Mouse (Mus musculus) heart, adult 11 months (tissue): ENCODE data around the gene U2af2.

Experiments
- DNase-seq: peaks from one replicate; pipeline ENCODE4 v3.0.0; 2022

U2af2 gene

DNA sequence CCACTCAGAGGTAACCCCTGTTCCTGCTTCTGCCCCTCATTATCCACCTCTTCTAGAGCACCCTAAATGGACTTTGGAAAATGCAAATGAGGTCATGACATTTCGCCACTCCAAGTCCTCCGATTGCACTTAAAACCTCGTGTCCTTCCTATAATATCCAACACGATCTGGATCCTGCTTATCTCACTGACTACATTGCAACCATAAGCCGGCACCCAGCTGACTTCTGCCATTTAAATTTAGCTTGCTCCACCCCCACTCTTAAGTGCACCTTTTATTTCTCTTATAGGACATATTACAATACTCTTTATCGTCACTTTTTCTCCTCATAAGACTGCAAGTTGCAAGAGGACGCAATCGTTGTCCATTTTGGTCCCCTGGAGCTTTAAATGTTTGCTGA, 24.5 kb upstream of the U2af2 start:
- DNase-seq, result peak; percentile 87

DNA sequence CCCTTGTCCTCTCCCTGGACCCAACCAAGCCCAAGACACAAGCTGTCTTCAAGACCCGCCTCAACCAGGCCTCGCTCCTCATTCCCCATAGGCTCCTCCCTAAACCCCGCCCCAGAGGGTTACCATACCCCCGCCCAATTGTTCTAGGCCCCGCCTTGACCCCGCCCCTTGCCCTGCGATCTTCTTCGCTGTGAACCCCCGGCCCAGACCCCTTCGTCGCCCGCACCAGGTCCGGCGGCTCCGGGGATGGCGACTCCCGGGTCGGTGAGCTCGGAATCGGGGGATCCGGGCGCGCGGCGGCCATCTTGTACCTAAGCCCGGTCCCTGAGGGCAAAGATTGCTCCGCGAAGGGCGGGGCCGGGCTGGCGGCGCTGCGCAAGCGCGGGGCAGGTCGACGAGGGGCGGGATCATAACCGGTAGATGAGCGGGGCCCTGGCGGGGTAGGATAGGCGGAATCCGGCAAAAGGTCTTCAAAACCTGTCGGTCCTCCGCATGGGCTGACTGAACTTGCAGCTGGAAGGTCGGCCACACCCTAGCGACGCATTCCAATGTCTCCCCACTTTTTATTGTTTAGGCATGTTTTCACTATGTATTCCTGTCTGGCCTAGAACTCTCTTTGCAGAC, 23.7 kb upstream of the U2af2 start, which contains the start of gene Zfp784:
Gene Zfp784, minus strand, starts transcription at position 338 of the 624 bp plus-strand sequence.
- DNase-seq, result peak; percentile 100

DNA sequence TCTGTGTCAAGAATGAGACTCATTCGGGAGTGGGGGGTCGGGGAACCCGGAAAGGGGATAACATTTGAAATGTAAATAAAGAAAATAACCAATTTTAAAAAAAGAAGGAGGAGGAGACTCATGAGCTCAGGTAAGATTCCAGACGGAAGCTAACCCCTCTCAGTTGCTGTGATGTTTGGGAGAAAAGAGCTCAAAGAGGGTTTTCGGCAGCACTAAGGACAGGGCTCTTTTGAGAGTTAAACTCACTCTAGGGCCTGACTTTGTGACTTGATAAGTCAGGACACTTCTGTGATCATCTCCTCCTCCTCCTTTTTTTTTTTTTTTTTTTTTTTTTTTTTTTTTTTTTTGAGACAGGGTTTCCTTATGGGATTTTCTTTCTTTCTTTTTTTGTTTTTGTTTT, 23.0 kb upstream of the U2af2 start:
- no peak for DNase-seq

DNA sequence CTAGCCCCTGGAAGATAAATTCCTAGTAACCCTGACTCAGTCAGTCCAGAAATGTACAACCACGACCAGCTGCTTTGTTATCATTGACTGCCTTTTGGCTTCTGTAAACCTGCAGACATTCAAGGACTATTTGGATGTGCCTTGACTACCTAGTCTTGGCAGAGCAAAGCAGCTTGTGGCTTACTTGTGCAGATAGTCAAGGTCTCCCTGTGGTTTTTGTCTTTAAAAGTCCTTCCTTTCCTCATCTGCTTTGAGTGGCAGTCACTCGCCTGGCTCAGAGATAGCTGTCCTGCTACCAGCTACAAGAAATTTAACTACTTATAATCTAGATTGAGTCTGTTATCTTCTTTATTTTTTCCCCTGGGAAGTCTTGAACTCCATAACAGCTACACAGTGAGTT, 17.0 kb upstream of the U2af2 start:
- DNase-seq, result no peak

DNA sequence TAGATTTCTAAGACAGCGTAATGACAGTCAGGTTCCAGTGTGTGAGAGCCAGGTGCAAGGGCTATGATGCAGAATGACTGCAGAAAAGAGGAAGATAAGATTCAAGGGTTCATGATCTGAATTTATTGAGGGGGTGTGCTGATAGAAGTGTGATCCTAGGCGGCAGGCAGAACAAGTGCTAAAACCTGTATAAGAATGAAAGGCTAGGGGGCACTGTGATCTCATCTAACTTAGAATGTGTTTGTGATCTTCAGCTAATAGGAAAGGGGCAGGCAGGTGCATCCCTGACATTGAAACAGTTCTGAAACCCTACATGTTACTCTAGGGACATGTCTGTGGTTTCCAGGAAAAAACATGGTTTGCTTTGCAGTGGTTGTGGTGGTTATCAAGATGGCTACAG, 15.8 kb upstream of the U2af2 start:
- DNase-seq, result no peak

DNA sequence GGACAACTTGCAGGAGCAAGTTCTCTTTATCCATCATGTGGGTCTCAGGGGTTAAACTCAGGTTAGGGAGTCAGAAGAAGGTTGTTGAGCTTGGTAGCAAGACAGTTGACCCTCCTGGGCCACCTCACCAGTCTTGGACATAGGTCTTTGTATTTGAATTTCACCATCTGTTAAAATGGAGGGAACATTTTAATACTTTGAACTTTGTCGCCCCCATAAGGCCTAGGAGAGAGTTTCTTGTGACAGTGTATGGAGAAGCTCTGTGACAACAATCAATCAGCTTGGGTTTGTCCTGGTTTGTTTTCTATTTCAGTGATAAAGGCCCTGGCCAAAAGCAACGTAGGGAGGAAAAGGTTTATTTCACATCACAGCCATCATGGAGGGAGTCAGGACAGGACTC, 14.6 kb upstream of the U2af2 start:
- DNase-seq, result no peak

DNA sequence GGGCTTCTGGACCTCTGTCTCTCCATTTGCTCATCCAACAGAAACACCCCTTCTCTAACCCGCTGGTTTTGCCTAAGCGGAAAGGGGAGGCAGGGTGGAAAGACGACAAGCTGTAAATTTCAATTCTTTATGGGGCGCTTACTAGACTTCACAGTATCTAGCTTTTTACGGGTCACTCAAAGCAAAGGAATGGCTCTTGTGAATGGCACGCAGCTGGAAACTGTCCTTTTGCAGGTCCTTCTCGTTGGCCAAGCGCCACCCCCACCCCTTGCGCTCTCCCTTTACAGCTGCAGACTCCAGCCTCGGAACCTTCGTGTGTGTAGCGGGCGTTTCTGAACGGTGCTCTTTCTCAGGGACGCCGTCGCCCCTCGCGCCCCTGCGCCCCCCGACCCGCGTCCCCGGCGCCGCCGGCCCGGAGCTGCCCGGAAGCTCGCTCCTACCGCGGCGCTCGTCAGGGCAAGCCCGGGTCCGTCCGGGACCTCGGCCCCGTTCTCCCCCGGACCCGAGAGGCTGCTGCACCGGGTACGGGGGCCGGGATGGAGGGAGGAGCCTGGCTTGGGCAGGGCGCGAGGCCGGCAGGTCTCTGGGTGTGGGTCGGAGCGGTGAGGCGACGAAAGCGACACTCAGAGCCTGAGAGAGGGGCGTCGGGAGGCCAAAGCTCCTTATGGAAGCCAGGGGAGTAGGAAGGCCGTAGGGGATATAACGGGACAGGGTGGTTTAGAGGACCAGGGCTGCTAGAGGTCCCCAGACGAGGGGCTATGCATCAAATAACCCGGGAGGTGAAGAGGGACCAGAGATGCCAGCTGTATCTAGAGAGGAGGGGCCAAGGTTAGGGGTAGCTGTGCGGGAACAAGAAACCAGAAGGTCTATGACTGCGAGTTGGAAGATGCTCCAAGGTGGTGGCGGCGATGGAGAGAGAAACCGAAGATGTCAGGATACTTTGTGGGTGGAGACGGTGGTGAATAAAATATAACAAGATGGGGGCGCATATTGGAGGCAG, 10.4 kb upstream of the U2af2 start, which contains the start of gene Zfp580:
Gene Zfp580, plus strand, starts transcription at position 346 of the 1,000 bp plus-strand sequence.
- DNase-seq, result peak; percentile 98

DNA sequence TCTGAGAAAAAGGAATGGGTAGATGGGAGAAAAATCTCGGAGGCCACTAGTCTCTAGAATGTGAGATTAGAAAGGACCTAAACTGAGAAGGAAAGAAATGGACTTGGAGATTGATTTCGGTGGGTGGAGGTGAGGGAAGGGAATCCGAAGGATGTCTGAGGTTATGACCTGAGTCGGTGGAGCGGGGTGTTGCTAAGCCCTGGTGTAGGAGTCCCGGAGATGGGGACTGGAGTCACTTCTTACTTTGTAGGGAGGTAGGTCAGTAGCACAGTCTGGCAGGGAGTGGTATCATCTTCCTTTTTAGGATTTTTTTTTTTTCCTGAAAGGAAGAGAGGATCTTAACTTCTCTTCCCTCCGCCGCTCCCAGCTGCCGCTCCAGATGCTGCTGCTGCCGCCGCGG, 9.5 kb upstream of the U2af2 start:
- peak; percentile 85 for DNase-seq

DNA sequence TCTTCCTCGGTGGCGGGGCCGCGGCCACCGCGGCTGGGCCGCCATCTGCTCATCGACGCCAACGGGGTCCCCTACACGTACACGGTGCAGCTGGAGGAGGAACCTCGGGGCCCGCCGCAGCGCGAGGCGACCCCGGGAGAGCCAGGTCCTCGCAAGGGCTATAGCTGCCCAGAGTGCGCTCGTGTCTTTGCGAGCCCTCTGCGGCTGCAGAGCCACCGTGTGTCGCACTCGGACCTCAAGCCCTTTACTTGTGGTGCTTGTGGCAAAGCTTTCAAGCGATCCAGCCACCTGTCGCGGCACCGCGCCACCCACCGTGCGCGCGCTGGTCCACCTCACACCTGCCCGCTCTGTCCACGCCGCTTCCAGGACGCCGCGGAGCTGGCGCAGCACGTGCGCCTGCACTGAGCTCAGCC, 9.0 kb upstream of the U2af2 start:
- DNase-seq, result peak; percentile 89

DNA sequence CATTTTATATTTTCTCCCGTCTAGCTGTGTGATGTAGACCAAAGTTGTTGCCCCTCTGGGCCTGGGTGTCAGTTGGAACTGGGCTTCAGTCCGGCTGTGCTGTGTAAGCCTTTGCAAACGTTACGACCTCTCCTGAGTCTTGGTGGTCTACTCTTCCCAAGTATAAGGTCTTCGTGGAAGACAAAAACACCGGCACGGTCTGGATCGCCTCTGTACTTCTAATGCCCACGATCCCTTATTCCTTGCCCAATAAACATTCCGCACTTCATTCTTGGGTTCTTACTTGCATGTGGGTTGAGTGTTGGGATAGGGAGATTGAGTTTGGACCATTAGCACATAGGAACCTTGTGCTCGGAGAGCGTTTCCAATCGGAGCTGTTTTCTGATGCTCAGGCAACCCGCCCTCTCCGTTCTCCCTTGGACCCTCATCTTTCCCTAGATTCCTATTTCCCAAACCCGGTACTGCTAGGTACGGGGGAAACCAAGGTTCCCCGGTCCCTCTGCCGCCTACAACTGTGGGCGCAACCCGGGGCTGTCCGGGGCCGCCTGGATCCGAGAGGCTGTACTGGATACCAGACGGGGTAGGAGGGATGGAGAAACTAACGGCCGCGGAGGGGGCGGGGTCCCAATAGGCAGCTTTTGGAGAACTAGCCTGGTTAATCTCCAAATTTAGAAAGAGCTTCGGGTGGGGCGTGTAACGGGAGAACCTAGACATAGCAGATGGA, 8.3 kb upstream of the U2af2 start:
- peak; percentile 89 for DNase-seq

DNA sequence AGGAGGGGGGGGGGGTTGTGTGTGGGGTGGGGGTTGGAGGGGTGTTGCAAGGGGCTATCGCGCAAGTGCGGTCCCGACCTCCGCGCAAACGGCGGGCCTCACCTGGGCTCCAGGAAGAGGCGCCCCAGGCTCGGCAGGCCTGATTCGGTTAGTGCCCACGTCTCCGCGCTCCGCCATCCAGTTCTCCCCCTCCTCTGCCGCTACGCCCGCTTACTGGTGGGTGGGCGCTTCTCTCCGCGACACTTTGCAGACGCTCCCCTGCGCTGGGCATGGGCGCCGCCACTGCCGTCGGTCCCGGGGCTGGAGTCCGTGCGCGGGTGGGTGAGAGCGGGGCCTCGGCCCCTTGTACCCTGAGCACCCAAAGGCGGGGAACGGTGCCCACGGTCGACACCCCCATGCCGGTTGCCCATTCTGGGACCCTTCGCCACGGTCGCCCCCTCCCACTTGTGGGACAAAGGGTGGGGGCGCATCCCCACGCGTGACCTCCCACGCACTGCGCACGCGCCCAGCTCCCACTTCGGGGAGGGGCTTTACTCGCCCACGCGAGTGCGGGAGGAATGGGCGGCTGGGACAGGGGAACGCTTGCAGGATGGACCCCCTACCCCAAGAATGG, 5.2 kb upstream of the U2af2 start:
- DNase-seq, result peak; percentile 89

DNA sequence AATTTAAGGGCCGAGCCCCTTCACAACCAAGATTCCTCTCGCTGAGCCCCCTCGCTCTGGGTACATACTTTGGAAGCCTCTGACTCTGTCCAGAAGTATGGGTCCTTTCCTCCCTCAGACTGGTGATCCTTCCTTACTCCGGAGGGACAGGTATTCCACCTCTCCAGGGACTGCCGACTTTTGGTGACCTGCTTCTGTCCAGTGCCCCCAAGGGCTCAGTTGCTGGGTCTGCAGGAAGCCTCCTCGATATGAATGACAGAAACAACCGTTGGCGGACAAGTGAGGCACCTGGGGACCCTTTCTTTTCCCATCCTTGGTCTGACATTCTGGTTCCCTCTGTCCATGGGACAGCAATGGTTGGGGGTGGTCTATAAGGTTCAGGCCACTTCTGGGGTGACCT, 4.6 kb upstream of the U2af2 start:
- no peak for DNase-seq

DNA sequence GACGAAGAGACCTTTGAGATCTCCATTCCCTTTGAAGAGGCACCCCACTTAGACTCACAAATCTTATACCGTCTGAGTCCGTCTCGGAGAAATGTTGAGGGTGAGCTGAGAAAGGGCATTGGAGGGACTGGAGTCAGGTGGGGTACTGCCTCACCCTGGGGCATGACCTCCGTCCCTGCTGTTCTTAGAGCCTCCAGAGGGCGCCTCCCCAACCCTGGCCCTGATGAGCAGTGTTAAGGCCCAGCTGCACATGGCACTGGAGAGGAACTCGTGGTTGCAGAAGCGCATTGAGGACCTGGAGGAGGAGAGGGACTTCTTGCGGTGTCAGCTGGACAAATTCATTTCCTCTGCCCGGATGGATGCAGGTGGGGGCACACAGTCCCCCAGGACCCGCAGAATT, 4.1 kb upstream of the U2af2 start:
- DNase-seq, result peak; percentile 94

DNA sequence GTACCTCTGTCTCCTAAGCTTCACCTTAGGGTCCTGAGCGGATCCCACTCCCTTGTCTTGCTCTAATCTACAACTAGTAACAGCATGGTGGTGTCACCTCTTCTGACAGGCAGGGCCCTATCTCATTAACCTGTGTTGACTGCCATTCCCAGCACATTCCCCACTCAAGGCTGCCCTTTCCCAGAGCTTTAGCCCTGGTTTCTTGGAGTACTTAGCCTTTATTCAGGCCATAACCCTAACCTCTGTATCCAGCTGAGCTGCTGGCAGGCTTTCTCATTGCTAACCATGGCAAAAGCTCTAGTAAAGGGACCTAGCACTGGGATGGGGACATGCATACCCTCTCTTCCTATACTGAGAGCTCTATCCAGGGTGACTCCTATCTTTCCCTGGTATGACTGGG, 3.3 kb upstream of the U2af2 start:
- peak; percentile 84 for DNase-seq

DNA sequence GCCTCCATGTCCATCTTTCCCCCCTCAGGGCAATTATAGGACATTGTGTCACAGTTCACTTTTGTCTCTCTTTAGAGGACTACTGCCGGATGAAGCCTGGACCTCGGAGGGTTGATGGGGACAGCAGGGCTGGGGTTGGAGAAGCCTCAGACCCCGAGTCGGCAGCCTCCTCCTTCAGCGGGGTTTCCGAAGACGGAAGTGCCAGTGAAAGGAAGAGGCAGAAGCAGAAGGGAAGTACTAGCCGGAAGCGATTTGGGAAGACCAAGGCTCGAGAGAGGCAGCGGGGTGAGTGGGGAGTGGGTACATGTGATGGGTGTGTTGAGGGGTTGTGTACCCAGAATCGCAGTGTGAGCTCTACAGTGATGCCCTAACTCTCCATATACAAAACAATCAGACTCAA, 2.5 kb upstream of the U2af2 start:
- DNase-seq, result peak; percentile 94

DNA sequence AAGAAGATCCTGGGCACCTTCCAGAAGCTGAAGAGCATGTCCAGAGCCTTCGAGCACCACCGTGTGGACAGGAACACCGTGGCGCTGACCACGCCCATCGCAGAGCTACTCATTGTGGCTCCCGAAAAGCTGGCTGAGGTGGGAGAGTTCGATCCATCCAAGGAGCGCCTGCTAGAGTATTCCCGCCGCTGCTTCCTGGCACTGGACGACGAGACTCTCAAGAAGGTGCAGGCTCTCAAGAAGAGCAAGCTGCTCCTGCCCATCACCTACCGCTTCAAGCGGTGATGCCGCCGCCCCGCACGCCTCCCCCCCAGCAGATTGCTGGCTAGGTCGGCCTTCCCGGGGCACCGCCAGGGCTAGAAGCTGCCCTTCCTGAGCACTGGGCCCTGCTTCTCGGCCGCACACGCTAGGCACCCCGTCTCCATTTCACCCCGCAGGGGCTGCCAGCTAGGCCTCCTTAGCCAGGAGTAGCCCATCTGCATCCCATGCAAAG, 1.7 kb upstream of the U2af2 start:
- peak; percentile 98 for DNase-seq

DNA sequence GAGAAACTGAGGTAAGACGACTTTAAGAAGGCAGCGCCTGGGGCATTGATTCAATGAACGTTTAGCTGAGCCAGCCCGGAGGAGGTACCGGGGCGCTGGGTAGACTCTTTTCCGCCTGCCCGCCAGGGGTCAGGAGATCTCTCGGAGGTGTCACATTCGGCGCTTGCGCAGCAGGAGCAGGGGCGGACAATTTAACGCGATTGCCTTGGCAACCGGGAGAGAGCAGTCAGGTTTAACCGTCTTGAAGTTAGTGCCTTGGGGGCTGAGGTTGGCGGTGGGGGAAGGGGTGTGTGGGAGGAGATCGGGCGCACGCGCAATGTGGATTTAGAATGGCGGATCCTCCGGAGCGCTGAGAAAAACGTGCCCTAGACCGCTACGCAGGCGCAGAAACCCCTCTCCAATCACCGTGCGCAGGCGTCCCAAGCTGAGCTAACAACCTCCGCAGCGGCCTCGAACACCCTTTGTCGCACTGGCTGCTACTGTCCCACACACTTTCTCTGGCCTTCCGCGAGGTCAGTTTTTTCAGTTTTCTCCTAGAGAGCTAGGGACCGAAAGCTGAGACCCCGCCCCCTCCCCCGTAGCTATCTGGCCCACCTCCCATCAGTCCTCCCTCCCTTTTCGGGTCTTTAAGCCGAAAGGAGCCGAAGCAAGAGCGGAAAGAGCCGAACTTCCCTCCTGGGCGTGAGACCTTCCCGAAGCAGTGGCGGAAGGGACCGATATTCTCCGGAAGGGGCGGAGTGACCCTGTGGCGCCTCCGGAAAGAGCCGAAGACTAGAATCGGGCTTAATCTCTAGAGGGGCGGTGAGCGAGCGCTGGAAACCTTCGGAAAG, 784 bp upstream of the U2af2 start:
- DNase-seq, result peak; percentile 100

DNA sequence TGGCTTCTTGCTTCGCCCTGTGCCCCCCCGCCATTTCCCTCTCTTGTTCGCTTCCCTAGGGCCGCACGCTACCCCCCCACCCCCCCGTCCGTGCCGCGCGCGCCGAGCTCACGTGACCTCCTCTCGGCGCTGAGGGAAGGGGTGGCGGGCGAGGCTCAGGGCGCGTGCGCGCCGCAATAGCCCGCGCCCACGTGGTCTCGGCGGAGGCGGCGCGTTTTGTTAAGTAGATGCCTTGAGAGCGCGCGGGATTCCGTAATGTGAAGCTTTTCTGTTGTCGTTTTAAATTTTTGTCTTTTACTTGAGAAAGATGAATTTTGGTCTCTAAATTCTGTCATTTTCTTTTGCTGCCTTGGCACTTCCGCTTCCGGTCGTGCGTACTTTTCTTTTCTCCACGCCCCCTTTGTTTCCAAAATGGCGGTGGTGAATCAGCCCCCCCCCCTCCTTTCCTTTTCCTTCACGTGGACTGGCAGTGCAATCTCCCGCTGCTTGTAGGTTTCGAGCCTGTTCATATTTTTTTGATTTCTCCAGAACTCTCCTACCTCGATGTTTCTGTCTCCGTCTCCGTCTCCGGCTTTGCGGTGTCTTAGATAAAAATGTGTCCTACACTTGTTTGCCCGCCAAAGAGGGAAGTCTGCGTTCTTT, 538 bp downstream of the U2af2 start:
- no peak for DNase-seq

DNA sequence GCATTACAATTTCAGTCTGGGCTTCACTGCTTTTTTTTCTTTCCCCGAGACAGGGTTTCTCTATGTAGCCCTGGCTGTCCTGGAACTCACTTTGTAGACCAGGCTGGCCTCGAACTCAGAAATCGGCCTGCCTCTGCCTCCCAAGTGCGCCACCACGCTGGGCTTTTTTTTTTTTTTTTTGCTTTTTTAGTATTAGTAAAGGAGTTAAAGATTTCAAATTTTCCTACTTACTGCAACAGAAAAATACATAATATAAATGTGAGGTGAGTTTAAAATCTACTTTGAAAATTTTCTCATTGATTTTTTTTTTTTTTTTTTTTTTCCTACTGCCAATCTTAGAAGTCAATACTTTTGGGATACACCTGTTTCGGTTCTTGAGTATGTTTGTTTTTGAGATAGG, 2.9 kb downstream of the U2af2 start:
- DNase-seq, result no peak

DNA sequence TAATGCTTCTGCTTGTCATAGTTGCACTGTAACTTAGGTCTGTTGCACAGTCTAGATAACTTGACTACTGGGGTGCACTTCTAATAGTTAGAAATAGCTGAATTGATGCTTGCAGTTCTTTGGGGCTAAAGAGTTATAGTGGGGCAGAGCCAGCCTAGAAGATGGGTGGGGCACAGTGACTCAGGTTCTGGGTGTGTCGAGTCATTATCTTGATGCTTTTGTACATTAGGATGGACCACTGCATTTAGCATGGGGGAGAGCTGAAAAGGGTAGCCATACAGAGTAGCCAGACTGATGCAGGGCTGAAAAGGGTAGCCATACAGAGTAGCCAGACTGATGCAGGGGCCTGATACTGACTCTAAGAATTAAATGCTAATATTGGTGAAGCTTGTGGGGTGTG, 11.6 kb downstream of the U2af2 start:
- DNase-seq, result no peak

DNA sequence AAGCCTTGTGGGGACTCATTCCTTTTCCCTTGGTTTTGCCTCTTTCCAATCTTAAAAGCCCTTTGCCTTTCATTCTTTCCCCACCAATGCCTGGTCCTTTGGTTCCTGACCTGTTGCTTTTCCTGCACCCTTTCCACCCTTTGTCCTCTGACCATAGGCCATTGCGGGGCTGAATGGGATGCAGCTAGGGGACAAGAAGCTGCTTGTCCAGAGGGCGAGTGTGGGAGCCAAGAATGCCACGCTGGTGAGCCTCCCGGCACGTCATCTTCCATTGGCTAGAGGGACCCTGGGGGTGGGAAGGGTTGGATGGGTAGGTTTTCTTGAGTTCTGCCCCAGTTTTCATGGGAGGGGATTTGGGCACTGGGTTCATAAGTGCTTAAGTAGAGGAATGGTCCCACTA, 13.0 kb downstream of the U2af2 start:
- no peak for DNase-seq
